Mouse (Mus musculus) lung, embryonic 16.5 days (tissue): Measurements from ENCODE around the gene BC055324. TPM values are rescaled to one million over a fixed set of nuclear protein-coding genes. Genes with fewer than 3 reads are reported as not detected.
A peak's percentile ranks its signal among the peaks of the same experiment; 100 is the strongest.
"Not testable (repeated sequence)": the region's sequence is repeated elsewhere in the genome, so short reads cannot be mapped to it uniquely, and the experiment has no call there.

Experiments used
- ATAC-seq: fragments of 200-750 bp; cut with Nextera tagmentation; 2 replicates; pipeline ENCODE4 v1.8.0; 2017; ENCODE audit warnings: low read depth, mild to moderate bottlenecking, moderate library complexity
- H3K27ac ChIP-seq: fragments of 300-500 bp; sonication (generic); 2 replicates; pipeline ENCODE4 v1.5.1; 2014; ENCODE audit warnings: mild to moderate bottlenecking, control low read depth, low read length
- H3K27me3 ChIP-seq: fragments of 300-500 bp; sonication (generic); 2 replicates; pipeline ENCODE4 v1.6.1; 2014; ENCODE audit warnings: low read depth, low read length, mixed read lengths; ENCODE audit not compliant: control insufficient read depth, insufficient read depth
- H3K36me3 ChIP-seq: fragments of 300-500 bp; sonication (generic); 2 replicates; pipeline ENCODE4 v1.6.1; 2014; ENCODE audit warnings: low read length; ENCODE audit not compliant: control insufficient read depth, insufficient read depth
- H3K4me1 ChIP-seq: fragments of 300-500 bp; sonication (generic); replicated peaks from 2 replicates; pipeline ENCODE4 v1.6.1; 2014; ENCODE audit warnings: low read length, mixed read lengths; ENCODE audit not compliant: control insufficient read depth, insufficient read depth
- H3K4me2 ChIP-seq: fragments of 300-500 bp; sonication (generic); 2 replicates; pipeline ENCODE4 v1.6.1; 2014; ENCODE audit warnings: low read depth, low read length, control low read depth
- H3K4me3 ChIP-seq: fragments of 300-500 bp; sonication (generic); 2 replicates; pipeline ENCODE4 v1.5.1; 2014; ENCODE audit warnings: mild to moderate bottlenecking, low read length, control low read depth
- H3K9ac ChIP-seq: fragments of 300-500 bp; sonication (generic); 2 replicates; pipeline ENCODE4 v1.6.1; 2014; ENCODE audit warnings: low read length, control low read depth
- H3K9me3 ChIP-seq: fragments of 300-500 bp; sonication (generic); 2 replicates; pipeline ENCODE4 v1.6.1; 2016; ENCODE audit warnings: low read length; ENCODE audit not compliant: control insufficient read depth
- WGBS: fragments of 180-500 bp; shearing (Covaris S2); extraction: QIAGEN DNeasy Blood & Tissue Kit; methylation state at CpG from one replicate; pipeline ENCODE4 v1.1.7; 2014; 5-methylcytosine and 5-hydroxymethylcytosine counted together
- polyA plus RNA-seq: library from polyadenylated mRNA; unstranded; fragments of >200 nt; fragmentation: Nextera tagmentation; extraction: Ambion mirVana; gene quantifications from 2 replicates; pipeline ENCODE4 v1.2.1, GENCODE M21; 2015

The BC055324 gene
- polyA plus RNA-seq = 21.0 and 23.7 TPM in 2 replicates

GRCm38 (mm10) chr1:163994721-163995608 is at the start of gene BC055324, which contains the start of gene Mettl18:
Gene BC055324, minus strand, starts transcription at chr1:163994796.
Gene Mettl18, plus strand, starts transcription at chr1:163994889.
- Histone ChIP-seq H3K4me2 (peak within 1 kb of the TSS; percentile 78), H3K4me3 (peak within 1 kb of the TSS; percentile 65), H3K27ac (peak within 1 kb of the TSS; percentile 86), H3K4me1 (peaks cover 4% of the 10 kb centered on the region; the same call in 1 of the 2 replicates), H3K9me3 (no peaks in the 10 kb centered on the region), H3K36me3 (no peaks in the 10 kb centered on the region), H3K27me3 (no peaks in the 10 kb centered on the region), H3K9ac (peak within 1 kb of the TSS; percentile 89)
- ATAC-seq = peak; percentile 99
- WGBS = 2% methylated on average over 43 of the region's 43 CpGs

GRCm38 (mm10) chr1:164043549-164043948 is 49.0 kb upstream of the BC055324 start:
- Histone ChIP-seq H3K4me2 (no peak overlapping the region), H3K9ac (no peak overlapping the region), H3K27me3 (no peaks in the 10 kb centered on the region), H3K9me3 (no peaks in the 10 kb centered on the region), H3K4me1 (no peaks in the 10 kb centered on the region), H3K4me3 (no peak overlapping the region), H3K36me3 (no peaks in the 10 kb centered on the region), H3K27ac (no peak overlapping the region)
- 37% methylated on average over 3 of the region's 3 CpGs for WGBS
- ATAC-seq = peak; percentile 52

GRCm38 (mm10) chr1:164040385-164041135 is 46.0 kb upstream of the BC055324 start:
- no peaks in the 10 kb centered on the region for H3K36me3 ChIP-seq
- H3K4me3 ChIP-seq = no peak overlapping the region
- no peaks in the 10 kb centered on the region for H3K4me1 ChIP-seq
- ATAC-seq = no peak
- no peaks in the 10 kb centered on the region for H3K27me3 ChIP-seq
- no peak overlapping the region for H3K9ac ChIP-seq
- no peak overlapping the region for H3K4me2 ChIP-seq
- WGBS = 70% methylated on average over 10 of the region's 10 CpGs
- H3K27ac ChIP-seq = no peak overlapping the region
- no peaks in the 10 kb centered on the region for H3K9me3 ChIP-seq

- no peaks in the 10 kb centered on the region for H3K27me3 ChIP-seq
- no peaks in the 10 kb centered on the region for H3K4me1 ChIP-seq
- H3K9ac ChIP-seq = no peak overlapping the region
- ATAC-seq = no peak
- H3K4me3 ChIP-seq = no peak overlapping the region
- no peak overlapping the region for H3K4me2 ChIP-seq
- 46% methylated on average over 5 of the region's 5 CpGs for WGBS
- H3K9me3 ChIP-seq = no peaks in the 10 kb centered on the region
- no peaks in the 10 kb centered on the region for H3K36me3 ChIP-seq
- H3K27ac ChIP-seq = no peak overlapping the region
Observed at GRCm38 (mm10) chr1:164027416-164027815, 32.8 kb upstream of the BC055324 start.

GRCm38 (mm10) chr1:164025685-164026084 is 31.1 kb upstream of the BC055324 start:
- no peak overlapping the region for H3K9ac ChIP-seq
- no peak overlapping the region for H3K4me3 ChIP-seq
- no peak overlapping the region for H3K4me2 ChIP-seq
- no peaks in the 10 kb centered on the region for H3K27me3 ChIP-seq
- H3K27ac ChIP-seq = no peak overlapping the region
- ATAC-seq = no peak
- H3K9me3 ChIP-seq = no peaks in the 10 kb centered on the region
- 80% methylated on average over 4 of the region's 4 CpGs for WGBS
- H3K36me3 ChIP-seq = no peaks in the 10 kb centered on the region
- H3K4me1 ChIP-seq = no peaks in the 10 kb centered on the region

GRCm38 (mm10) chr1:164022106-164022505 is 27.5 kb upstream of the BC055324 start:
- H3K9ac ChIP-seq, ATAC-seq, H3K4me3 ChIP-seq, H3K27me3 ChIP-seq, H3K4me1 ChIP-seq, H3K4me2 ChIP-seq, H3K27ac ChIP-seq, H3K9me3 ChIP-seq, H3K36me3 ChIP-seq: not testable (repeated sequence)
- 72% methylated on average over 5 of the region's 5 CpGs for WGBS

GRCm38 (mm10) chr1:164020746-164021145 is 26.1 kb upstream of the BC055324 start:
- not testable (repeated sequence) for H3K36me3 ChIP-seq, H3K4me1 ChIP-seq, H3K27me3 ChIP-seq, H3K9ac ChIP-seq, H3K4me3 ChIP-seq, ATAC-seq, H3K4me2 ChIP-seq, H3K9me3 ChIP-seq, H3K27ac ChIP-seq
- 77% methylated on average over 3 of the region's 3 CpGs for WGBS

- H3K27ac ChIP-seq = no peak overlapping the region
- 51% methylated on average over 6 of the region's 6 CpGs for WGBS
- no peak for ATAC-seq
- H3K36me3 ChIP-seq = no peaks in the 10 kb centered on the region
- H3K9ac ChIP-seq = no peak overlapping the region
- no peak overlapping the region for H3K4me3 ChIP-seq
- no peaks in the 10 kb centered on the region for H3K4me1 ChIP-seq
- no peaks in the 10 kb centered on the region for H3K27me3 ChIP-seq
- H3K4me2 ChIP-seq = no peak overlapping the region
- no peaks in the 10 kb centered on the region for H3K9me3 ChIP-seq
Observed at GRCm38 (mm10) chr1:164019789-164020188, 25.2 kb upstream of the BC055324 start.

- H3K9me3 ChIP-seq = no peaks in the 10 kb centered on the region
- 70% methylated on average over 16 of the region's 16 CpGs for WGBS
- ATAC-seq = no peak
- H3K4me3 ChIP-seq = no peak overlapping the region
- no peaks in the 10 kb centered on the region for H3K27me3 ChIP-seq
- H3K9ac ChIP-seq = no peak overlapping the region
- H3K4me2 ChIP-seq = no peak overlapping the region
- no peak overlapping the region for H3K27ac ChIP-seq
- no peaks in the 10 kb centered on the region for H3K36me3 ChIP-seq
- H3K4me1 ChIP-seq = no peaks in the 10 kb centered on the region
Observed at GRCm38 (mm10) chr1:164018221-164018896, 23.8 kb upstream of the BC055324 start.
